Mouse (Mus musculus): ENCODE measurements around the gene Mcfd2.
A peak's percentile ranks its signal among the peaks of the same experiment; 100 is the strongest.
"Not testable (repeated sequence)": the region's sequence is repeated elsewhere in the genome, so short reads cannot be mapped to it uniquely, and the experiment has no call there.

The Mcfd2 gene

DNA sequence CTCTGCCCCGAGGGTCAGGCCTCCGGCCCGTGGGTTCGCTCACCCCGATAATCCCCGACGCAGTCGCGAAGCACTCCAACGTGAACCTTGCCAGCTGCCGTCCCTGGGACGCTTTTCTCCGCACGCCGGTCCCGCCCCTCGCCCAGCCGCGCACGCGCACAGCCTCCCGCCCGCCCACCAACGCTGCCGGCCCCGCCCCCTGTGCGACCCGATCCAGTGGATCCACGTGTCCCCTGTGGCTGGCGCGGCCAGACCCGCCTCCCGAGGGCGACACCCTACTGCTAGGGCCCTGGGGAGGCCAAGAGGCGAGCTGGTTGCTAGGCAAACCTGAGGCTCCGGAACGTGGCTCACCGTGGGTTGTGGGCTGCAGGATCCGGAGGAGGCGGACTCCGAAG is at the start of gene Mcfd2:
Mcfd2 (minus strand) TSS at position 144 of the 395 bp plus-strand sequence.
- DNase-seq = peak; percentile 95 to 96

DNA sequence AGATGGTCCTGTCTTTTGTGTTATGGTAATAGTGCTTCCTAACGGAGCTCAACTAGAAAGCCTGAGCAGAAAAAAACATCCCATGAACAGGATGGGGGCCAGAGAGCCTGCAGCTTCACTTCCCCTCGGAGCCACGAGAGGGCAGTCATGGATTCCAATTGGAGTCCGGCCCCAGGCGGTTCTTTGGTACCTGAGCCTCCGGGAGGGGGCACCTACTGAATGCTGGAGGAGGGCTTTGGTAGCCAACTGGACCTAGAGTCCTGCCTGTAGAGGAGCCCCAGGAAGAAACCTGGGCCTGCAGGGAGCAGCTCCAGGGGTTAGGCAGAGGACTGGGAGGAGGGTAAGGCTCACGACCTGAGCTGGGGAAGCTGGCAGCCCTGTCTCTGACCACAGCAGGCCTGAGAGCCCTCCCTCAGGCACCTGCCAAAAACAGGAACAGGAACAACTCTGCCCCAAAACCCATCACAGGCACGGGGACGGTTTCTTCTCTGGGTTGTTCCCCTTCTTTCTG is 49.3 kb upstream of the Mcfd2 start:
- DNase-seq = peak; percentile 88 to 92

DNA sequence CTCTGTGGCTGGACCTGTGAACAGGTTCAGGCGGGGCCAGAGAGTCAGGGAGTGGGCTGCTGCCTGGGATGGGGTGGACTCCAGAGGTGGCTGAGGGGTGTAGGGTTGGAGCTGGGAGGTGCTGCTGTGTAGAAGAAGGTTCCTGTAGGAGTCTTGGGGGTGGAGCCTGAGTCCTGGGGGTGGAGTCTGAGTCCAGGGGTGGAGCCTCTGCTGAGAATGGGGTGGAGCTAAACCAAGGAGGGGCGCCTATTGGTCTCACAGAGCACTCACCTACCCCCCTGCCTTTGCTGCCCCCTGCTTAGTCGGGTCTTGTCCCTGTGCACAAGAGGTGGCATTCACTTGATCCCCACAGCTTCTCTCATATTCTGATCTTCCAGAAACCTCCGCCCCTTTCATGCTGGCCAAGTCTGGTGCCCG is 48.8 kb upstream of the Mcfd2 start:
- DNase-seq = peak; percentile 56 to 61

DNA sequence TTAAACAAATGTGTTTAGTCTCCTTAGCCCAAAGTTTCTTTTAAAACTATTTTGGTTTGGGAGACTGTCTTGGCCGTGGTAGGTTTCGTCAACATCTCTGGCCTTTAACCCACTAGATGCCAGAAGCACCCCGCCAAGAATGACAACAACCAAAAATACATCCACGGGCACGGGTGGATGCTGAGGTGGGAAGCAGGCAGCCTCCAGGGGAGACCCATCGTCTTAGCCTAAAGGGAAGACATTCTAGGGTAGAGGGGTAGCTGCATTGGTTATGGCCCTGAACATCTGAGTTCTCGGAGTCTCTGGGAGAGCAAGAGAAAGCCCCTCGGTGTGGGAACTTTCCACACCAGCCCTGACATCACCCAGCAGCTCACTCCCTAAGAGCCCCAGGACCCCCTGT is 48.4 kb upstream of the Mcfd2 start:
- no peak for DNase-seq

DNA sequence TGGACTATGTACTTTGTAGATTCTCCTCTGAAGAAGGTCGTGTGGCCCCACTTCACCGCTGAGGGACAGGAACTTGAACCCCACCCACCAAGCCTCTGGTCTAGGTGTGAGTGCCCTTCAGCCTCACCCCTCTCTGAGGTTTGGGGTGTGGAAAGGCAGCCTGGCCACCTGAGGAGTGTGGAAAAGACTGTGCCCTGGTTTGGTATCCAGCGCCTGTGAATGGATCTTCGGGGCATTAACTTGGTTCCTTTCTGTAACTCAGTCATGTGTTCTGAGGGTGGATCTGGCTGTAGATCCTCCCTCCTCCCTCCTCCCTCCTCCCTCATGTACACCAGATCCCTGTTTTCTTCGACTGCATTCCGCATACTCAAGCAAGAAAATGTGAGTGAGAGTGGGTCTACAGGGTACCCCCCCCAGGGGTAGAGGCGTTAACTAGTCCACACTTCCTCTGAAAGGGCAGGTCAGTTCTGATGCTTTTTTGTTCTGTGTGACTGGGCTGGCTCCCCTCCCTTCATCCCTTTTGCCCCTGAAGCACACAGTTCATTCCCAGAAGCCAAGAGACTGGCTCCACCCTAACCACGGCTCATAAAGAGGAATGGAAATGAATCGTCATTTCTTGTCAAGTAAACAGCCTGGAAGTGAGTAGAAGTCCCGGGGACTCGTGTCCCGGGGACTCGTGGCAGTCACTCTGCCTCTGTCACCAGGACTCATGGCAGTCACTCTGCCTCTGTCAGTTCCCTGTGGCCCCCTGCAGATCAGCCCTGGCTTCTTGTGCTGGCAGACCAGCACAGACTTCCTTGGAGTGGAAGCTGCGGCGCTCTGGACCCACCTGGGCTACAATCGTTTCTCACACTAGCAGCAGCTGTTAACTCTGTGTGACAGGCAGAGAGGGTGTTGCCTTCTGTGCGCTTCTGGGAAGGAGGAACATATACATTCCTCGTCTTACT is 47.5 kb upstream of the Mcfd2 start:
- DNase-seq = peak; percentile 41 to 59

DNA sequence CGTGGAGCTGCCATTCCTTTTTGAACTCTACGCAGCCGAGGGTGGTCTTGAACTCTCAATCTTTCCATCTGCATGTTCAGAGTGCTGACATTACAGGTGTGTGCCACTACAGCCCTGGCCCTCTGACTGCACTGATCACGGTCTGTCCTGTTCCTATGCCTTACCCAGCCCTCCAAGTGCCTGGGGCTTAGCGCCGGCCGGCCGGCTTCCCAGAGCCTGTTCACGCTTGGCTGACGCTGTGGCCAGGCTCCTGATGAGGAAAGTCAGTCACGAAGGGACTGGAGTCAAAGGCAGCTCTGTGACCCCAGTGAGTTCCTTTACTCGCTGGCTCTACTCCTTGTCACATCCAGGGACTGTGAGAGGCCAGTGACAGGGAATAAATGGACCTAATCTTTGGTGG is 46.6 kb upstream of the Mcfd2 start:
- DNase-seq = no peak

DNA sequence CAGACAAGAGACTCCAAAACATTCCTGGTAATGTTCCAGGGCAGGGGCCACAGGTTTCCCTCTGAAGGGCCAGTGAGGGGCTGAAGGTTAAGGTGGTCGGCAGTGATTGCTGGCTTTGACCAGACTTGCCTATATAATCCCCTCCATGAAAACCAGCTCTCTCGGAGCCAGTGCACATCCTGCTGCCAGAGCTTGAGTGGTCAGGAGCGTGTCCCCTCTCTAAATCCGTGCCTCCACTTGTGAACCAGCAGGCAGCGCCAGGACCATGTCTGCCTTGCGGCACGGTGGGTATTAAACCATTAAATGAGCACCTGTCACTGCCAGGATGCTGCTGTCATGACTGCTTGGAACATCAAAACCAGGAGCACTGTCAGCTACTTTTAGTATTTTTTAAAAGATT is 44.8 kb upstream of the Mcfd2 start:
- DNase-seq = no peak

DNA sequence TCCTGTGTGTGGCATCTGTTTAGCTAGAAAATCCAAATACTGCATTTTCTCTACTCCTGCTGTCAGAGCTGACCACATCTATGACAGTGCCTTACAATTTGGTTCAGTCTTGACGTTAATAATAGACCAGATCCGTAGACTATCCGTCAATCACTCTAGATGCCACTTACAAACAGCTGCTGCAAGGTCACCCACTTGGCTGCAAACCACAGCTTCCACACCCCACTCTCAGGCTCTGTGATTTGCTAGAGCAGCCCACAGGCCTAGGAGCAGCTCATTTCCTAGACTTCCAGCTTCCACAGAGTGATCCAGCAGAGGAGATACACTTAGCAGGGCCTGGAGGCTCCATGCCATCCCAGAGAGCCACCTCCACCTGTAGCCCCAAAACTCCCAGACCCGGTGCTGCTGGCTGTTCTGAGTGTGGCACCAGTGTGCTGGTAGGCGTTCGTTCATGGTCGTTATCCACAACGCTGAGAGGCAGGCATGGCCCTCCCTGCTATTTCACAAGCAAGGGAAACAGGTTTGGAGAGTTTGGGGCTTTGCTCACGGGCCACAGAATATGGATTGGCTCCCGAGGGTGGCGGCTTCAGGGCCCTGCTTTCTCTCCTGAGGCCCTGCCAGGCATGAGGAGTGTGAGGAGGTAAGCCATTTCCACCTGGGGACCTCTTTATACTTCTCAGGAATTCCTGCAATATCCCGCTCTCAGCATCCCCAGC is 43.5 kb upstream of the Mcfd2 start:
- DNase-seq = peak; percentile 40 to 62

DNA sequence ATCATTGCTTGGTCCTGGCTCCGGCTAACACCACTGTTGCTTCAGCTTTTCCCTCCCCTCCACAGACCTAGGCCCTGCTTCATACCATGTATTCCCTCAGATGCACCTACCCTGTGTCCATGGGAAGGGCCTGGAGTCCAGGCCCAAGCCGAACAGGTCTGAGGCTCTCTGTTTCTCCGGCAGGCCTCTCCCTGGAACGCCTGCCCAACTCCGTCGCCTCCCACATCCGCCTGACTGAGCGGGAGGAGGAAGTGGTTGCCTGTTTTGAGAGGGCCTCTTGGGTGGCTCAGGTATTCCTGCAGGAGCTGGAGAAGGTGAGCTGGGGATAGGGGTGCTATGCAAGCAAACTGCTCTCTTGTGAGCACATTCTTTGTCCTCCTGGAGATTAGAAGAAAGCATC is 41.0 kb upstream of the Mcfd2 start:
- peak; percentile 79 to 82 for DNase-seq

DNA sequence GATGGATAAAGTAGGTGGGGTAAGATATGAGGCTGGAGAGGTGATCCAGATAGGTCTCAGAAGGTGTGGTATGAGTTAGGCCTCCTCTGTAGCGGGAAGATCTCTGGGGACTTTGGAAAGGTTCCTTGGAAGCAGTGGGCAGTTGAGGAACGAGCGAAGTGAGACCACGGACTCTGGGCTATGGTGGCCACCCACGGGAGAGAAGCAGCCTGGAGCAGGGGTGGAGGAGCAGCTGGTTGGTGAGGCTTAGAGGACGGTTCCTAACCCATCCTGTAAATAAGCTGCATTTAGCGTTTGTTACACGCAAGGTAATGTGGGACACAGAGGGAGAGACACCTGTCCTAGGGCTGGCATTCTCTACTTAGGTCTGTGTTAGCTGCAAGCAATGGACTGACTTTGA is 39.3 kb upstream of the Mcfd2 start:
- no peak for DNase-seq

DNA sequence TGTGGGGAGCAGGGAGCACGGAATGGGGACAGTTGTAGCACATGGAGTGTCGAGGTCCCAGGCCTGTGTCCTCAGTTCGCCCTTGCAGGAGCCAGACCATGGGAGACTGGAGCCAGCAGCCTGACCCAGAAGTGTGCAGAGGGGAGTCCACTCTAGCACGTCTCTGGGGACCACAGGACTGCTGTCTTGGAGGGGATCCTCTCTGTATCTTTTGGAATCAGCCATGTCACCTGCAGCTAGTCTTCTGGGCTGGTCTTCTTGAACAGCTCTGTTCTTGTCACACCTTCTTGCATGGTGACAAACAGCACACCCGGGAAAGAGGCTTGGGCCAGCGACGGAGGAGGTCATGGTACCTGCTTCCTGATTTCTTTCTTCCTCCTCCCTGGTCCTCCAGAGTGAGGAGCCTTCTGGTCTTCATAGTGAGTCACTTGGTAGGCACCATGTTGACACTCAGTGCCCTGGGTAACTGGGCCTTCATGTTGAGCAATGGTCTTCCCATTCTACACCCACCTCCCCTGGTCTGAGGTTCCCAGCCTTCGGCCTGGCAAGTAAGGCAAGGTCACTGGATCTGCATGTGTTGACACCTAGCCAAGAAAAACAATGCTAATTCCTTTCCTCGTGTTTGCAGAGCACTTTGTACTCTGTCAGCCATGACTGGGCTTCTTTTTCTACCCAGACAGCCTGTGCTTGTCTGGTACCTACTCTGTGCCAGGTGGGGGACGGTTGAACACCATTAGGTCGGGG is 38.6 kb upstream of the Mcfd2 start:
- DNase-seq = peak; percentile 76 to 86

DNA sequence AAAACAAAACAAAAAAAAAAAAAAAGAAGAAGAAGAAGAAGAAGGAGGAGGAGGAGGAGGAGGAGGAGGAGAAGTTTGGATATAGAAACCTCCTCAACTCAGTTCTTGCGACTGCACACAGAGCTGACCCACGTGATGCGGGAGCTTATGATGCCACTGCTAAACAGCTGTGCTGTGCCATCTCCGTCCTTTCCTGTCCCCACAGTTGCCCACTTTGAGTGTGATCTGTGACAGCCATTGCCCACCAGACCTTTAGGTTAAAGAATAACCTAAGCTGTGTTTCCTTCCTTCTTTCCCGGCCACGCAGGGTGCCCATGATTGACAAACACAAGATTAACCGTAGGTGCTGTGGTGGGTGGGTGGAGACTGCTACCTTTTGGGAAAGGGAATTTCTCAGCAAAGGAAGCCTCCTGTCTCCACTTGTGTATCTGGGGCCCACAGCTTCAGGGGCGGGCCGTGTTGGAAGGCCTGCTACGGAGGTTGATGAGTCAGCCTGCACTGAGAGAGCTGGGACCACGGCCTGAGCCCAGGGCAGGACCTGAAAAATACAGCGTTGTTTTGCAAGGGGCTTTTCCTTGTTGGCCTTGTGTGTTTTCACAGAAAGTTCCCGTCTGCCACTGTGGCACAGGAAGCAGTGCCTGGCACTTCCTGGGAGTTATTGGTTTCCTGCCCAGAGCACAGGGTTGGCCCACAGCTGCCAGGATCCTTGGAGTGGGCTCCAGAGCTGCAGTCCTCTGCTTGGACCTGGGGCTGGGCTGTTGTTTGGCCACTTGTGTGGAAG is 36.5 kb upstream of the Mcfd2 start:
- peak; percentile 45 to 69 for DNase-seq

DNA sequence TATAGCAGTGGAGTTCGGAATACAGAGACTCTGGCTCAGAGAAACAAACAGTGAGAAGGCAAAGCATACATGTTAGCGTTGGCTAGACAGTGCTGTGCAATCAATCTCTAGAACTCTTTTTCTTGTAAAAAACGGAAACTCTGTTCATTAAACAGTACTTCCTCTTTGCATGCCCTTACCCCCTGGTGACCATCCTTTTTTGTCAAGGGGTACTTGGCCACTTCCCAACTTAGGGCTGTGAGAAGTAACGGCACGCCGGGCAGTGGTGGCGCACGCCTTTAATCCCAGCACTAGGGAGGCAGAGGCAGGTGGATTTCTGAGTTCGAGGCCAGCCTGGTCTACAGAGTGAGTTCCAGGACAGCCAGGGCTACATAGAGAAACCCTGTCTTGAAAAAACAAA is 35.9 kb upstream of the Mcfd2 start:
- peak in 1 of 2 experiments; percentile 45 for DNase-seq

DNA sequence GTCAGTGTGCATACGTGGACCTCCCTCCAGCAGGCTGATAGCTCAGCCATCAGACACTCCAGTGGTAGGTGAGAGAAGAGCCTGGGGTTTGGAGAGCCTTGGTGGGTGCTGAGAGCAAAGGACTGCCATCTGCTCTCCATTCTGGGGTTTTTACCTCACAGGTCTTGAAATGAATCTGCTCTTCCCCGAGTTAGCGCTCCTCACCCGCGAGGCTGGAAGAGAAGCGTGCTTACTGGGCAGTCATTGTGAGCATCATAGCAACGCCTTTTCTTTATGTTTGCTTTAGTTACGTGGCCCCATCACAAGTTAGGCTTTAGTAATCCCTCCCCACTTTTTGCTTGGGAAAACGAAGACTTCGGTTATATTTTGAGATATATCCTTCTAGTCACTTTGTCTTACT is 34.6 kb upstream of the Mcfd2 start:
- DNase-seq = no peak

DNA sequence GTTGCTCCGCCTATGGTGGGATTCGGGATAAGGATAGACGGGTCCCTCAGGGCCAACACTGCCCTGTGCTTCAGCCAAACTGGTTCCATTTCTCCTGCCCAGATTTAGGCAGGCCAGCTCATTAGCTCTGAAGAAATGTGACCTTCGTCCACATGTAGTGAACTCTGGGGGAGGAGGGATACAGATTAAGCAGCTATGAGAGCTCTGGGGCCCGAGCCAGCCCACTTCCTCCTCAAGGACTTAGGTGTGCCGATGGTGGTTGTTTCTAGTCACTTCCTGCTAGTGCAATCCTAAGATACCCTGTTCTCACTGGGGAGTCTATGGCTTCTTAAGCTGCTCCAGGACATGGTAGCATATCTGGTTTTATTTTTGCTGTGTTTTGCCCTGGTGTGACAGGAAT is 33.2 kb upstream of the Mcfd2 start:
- DNase-seq = peak; percentile 87 to 89

DNA sequence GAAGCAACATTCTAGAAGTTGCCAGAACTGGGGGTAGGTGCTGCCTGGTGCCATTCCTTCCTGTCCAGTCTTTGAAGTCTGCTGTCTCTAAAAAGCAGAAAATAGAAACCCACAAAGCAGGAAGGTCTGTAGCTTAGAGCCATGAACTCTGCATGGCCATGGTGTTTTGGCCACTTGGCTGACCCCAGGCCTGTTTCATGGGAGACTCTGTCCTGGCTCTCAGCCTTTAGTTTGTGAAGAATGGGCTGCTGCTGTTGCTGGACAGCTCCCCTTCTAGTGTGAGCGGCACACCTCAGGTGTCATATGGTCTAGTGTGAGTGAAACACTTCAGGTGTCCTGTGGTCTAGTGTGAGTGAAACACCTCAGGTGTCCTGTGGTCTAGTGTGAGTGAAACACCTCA is 31.0 kb upstream of the Mcfd2 start:
- not testable (repeated sequence) for DNase-seq

DNA sequence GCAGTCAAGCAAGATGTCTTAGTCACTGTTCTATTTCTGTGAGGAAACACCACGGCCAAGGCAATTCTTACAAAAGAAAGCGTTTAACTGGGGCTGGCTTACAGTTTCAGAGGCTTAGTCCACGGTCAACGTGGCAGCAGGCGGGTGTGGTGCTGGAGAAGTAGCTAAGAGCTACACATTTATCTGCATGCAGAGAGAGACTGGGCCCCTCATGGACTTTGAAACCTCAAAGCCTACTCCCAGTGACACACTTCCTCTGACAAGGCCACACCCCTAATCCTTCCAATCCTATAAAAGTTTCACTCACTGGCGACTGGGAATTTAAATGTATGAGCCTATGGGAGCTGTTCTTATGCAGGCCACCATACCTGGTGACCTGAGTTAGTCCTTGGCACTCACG is 30.0 kb upstream of the Mcfd2 start:
- DNase-seq = no peak

DNA sequence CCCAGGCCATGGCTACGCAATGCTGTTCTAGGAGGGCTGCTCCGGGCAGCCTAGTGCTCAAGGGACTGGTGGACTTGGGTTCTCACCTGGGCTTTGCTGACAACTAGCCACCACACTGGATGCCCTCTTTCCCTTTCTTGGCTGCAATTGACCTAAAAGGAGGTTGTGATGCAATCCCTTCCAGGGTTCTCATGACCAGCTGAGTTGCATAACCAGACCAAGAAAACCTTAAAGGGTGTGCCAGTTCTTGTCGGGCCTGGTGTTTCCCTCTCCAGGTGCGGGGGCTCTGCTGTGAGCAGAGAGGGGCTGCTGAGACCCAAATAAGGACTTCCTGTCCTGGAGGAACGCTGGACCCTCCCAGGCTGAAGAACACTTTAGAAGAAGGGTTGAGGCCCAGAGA is 27.4 kb upstream of the Mcfd2 start:
- DNase-seq = peak; percentile 44 to 67

DNA sequence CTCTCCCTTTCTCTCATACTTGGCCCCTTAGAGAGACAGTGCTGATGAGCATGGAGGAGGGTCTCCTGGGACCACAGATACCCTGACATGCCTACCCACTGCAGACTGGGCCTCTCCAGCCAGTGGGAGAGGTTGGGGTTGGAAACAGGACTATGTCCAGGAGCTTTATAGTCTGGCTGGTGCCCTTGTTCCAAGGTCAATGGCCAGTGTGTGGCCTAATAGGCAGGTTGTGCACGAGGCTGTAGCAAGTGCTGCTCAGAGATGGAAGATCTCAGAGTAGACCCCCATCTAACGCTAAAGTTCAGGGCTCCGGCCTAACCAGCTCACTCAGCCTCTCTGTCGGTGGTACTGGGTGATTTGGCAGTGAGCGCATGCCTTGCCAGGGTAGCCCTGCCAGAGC is 26.0 kb upstream of the Mcfd2 start:
- DNase-seq = no peak

DNA sequence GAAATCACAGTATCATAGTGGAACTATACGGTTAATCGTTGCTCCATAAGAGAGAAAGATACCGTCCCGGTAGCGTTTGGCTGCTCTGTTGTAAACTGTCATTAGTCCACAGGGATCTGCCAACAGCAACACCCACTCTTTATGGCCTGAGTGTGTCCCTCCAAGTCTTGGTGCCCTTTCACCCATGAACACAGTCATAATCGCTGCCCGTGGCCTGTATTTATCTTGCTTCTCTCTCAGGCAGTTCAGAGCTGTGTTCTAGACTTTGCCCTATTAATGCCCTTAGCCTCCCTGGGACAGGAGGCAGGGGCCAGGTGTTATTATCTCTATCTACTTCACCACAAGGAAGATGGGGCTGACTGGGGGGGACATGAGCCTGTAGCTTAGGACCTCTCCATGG is 25.3 kb upstream of the Mcfd2 start:
- DNase-seq = no peak

DNA sequence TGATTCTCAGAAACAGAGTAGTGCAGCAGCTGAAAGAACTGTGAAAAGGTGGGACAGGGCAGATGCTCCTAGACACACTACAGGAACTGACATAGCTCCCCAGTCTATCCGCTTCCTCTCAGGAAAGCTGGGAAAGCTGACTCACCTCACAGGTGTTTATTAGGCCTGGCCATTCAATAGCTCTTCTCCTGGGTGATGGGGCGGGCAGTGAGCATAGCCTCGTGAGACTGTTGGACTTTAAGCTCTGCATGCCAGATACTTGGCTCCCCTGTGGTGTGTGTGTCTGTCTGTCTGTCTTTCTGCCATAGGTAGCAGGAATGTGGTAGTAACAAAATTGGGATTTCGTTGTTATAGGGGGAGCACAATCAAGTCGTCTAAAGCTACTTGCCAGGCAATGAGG is 23.6 kb upstream of the Mcfd2 start:
- no peak for DNase-seq

DNA sequence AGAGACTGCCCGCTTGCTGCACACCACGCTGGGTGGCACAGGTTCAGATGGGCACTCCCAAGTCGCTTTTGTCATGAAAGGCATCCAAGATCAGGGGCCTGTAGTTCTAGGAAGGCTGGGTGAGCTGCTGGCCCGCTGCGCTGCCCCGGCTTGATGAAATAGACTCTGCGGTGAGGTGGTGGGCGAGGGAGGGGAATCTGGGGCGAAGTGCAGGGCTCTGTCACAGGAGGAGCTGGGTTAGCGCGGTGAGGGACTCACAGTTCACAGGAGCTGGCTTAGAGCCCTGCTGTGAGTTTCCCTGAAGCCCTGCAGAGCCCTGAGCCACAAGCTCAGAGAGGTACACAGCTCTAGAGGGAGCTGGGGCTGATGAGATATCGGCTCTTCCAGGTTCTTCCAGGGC is 22.4 kb upstream of the Mcfd2 start:
- DNase-seq = no peak

Data from lung, adult 18-20 months (tissue).